Mouse (Mus musculus): ENCODE data around the gene Chst8.

DNA sequence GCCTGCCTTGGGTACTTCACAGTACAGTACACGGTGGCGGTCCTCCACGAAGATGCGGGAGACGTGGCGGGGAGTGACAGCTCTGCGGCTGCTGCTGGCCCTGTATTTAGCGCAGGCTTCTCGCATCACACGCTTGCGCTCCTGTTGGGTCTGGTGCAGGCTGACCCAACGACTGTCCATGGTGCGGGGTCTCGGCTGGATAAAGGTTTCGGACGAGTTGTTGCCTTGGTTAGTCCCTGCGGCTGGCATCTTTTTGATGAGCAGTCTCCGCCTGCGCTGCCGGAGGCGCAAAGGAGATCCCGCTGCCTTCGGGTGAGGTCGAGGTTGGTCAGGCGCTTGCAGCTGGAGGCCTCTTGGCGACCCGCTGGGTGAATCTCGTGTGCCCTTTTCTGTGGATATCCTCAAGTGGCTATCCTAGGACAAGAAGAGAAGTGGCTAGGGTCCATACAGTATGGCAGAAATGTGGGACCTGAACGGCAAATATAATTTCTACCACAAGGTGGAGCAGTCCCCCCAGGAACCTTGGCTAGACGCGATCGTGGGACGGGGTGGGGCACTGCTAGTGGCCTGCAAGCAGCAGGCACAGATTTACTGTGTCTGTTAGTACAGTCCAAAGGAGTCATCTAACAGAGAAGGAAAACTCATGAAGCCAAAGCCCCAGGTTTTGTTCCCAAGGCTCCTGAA lies 136.5 kb downstream of the Chst8 start:
- TF ChIP-seq CTCF (IDR thresholded peaks at IDR 0.05; ENCODE audit: insufficient read depth, low read length) = peak; percentile 76
- TF ChIP-seq POLR2A (IDR thresholded peaks at IDR 0.05; ENCODE audit: borderline replicate concordance, extremely low read depth, low read depth, low read length) = no peak

All from lung, adult 2 months (tissue).